Mouse (Mus musculus) ES-E14 (cell line): ENCODE results near the gene Gm16429. TPM values are rescaled to one million over a fixed set of nuclear protein-coding genes. Genes with fewer than 3 reads are reported as not detected.
"Not testable (repeated sequence)": the region's sequence is repeated elsewhere in the genome, so short reads cannot be mapped to it uniquely, and the experiment has no call there.

ENCODE experiments used
- DNase-seq: peaks from one replicate; pipeline ENCODE4 v3.0.0-alpha.2; 2013; ENCODE audit warnings: low read depth, low spot score
- H3K27ac ChIP-seq: 2 replicates; pipeline ENCODE4 v1.5.1; 2012; ENCODE audit warnings: low read depth, mild to moderate bottlenecking, low read length, moderate library complexity, mixed read lengths; ENCODE audit not compliant: poor library complexity, insufficient read depth, severe bottlenecking
- H3K36me3 ChIP-seq: 2 replicates; pipeline ENCODE4 v1.6.1; 2012; ENCODE audit warnings: mild to moderate bottlenecking, low read length, moderate library complexity, mixed read lengths; ENCODE audit not compliant: control insufficient read depth, poor library complexity, insufficient read depth, severe bottlenecking
- H3K4me1 ChIP-seq, 2 experiments: fragments of 150-350 bp in 1 of 2; sonication (generic) in 1 of 2; 2 replicates each; pipeline ENCODE4 v1.6.1; 2012; ENCODE audit warnings: low read length in 2 of 2, mild to moderate bottlenecking in 1 of 2, mixed read lengths in 1 of 2; ENCODE audit not compliant: control insufficient read depth in 2 of 2, insufficient read depth in 2 of 2, poor library complexity in 1 of 2
- H3K4me3 ChIP-seq, 2 experiments: fragments of 150-350 bp in 1 of 2; sonication (generic) in 1 of 2; 2 replicates each; pipeline ENCODE4 v1.5.1; 2012; ENCODE audit warnings: low read length in 2 of 2, low read depth in 1 of 2, mild to moderate bottlenecking in 1 of 2, mixed read lengths in 1 of 2; ENCODE audit not compliant: insufficient read depth in 1 of 2, poor library complexity in 1 of 2, severe bottlenecking in 1 of 2
- H3K9ac ChIP-seq: 2 replicates; pipeline ENCODE4 v1.6.1; 2012; ENCODE audit warnings: low read depth, mild to moderate bottlenecking, low read length, mixed read lengths; ENCODE audit not compliant: poor library complexity, insufficient read depth, severe bottlenecking
- H3K9me3 ChIP-seq: fragments of 150-350 bp; sonication (generic); 2 replicates; pipeline ENCODE4 v1.6.1; 2012; ENCODE audit warnings: low read depth, mild to moderate bottlenecking, low read length; ENCODE audit not compliant: control insufficient read depth, insufficient read depth
- in situ Hi-C, 2 experiments: fragments of 600-800 bp; cut with MboI; formaldehyde crosslinking; loops; one replicate each; pipeline ENCODE4 v1.15.1; 2025; ENCODE audit warnings: low sequenced_read_pairs in 2 of 2, inconsistent platforms in 1 of 2; ENCODE audit not compliant: unreplicated experiment in 2 of 2
- total RNA-seq: library from RNA; depleted of rRNA; stranded (reverse); fragments of 300-350 nt; gene quantifications from 2 replicates; pipeline ENCODE4 v1.2.3, GENCODE M21; 2012; rRNA removed

The Gm16429 gene
- 2.4 and 2.7 TPM in 2 replicates for total RNA-seq

GRCm38 (mm10) chr5:93928952-93929351 is at the start of gene Gm16429:
Gm16429 (minus strand) TSS chr5:93929052.
- H3K9ac ChIP-seq, H3K27ac ChIP-seq, H3K4me3 ChIP-seq, H3K36me3 ChIP-seq, H3K9me3 ChIP-seq, H3K4me1 ChIP-seq, DNase-seq, in situ Hi-C loops: not testable (repeated sequence)

Other genes starting within 250 kb of the Gm16429 start
- gene Gm7792, start 85.3 kb downstream of the Gm16429 start, total RNA-seq = not detected in 2 replicates
- 1.0 and 1.3 TPM in 2 replicates for gene BC061212, start 141.5 kb upstream of the Gm16429 start, total RNA-seq
- 3.0 and 4.0 TPM in 2 replicates for gene Gm6351, start 147.3 kb upstream of the Gm16429 start, total RNA-seq